Mouse (Mus musculus): ENCODE data around the gene Ripor2. TPM values are rescaled to one million over a fixed set of nuclear protein-coding genes. Genes with fewer than 3 reads are reported as not detected.

Ripor2 gene
- polyA plus RNA-seq, 1 experiment = 2.7 TPM

DNA sequence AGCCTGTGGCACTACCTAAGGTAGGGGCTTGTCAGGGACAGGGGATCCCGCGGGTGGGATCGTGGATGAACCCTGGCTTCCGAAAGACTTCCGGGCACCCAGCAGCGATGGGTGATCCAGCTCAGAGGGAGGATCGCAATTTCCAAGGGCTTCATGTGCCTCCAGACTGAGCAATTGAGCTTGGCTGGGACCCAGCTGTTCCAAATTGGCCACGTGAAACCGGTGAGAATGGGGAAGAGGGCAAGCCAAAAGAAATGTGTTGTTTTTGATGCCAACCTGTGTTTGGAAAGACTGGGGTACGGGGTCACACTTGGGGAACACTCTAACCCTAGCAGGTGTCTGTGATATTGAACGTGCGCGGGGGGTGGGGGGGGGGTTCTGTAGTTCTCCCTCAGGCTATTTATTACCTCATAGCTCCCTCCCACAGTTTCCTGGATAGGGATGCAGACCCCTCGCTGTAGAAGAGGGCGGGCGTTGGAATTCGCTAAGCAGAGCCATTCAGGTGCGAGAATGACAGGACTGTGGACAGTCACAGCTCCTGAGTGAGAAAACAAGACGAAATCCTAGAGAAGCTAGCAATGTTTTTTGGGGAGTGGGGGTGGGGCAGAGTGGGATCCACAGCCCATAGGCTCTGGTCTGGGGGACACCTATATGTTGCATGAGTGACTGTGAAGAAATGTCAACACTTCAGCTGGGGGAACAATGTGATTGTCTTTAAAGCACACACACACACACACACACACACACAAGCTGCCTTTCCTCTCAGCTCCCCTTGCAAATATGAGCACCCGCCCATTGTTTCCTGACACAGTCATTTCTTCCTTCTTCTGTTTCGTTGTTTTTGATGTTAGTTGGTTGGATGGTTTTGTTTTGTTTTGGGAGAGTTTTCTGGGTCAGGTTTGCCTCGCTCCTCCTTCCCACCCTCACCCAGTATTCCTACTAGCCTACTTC lies 57.5 kb downstream of the Ripor2 start:
- DNase-seq (ENCODE audit: low read depth, low spot score) = no peak
- WGBS = 17% methylated on average over 22 of the region's 22 CpGs

DNA sequence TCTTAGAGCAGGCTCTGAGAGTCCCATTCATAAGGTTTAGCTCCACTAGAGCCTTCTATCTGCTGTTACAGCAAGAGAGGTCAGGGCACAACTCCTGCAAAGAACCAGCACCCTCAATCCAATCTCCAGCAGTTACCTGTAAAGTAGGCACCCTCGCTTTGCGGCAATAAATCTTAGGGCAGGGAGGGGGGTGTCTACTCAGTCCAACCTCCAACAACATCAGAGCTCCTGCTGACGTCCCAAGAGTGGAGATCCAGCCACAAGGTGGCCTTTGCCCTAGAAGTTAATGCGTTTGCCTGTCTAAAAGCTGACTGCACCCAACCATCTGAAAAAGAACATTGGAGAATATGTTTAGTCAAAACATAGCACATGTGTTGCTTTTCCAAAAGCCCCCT lies 58.2 kb downstream of the Ripor2 start:
- WGBS = 27% methylated on average over 4 of the region's 4 CpGs
- DNase-seq (ENCODE audit: low read depth, low spot score) = no peak

DNA sequence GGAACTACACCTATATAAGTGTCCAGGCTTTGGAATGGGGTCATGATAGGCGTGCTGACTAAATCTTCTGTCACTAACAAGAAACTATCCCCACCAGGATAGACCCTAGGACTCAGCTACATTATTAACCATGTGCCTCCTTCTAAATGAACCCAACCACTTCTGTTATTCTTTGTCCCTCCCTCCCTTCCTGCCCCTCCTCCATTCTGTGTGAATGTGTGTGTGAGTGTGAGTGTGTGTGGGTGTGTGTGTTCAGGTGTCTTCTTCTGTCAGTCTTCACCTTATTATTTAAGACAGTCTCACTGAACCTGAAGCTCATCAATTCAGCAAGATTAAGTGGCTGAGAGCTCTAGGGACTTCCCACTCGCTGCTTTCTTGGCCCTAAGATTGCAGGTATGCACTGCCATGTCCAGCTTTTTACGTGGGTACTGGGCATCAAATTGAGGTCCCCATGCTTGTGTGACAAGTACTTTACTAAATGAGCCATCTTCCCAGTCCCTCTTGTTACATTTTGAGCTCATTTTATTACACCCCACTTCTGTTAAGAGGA lies 58.9 kb downstream of the Ripor2 start:
- 88% methylated on average over 3 of the region's 3 CpGs for WGBS
- no peak for DNase-seq (ENCODE audit: low read depth, low spot score)

DNA sequence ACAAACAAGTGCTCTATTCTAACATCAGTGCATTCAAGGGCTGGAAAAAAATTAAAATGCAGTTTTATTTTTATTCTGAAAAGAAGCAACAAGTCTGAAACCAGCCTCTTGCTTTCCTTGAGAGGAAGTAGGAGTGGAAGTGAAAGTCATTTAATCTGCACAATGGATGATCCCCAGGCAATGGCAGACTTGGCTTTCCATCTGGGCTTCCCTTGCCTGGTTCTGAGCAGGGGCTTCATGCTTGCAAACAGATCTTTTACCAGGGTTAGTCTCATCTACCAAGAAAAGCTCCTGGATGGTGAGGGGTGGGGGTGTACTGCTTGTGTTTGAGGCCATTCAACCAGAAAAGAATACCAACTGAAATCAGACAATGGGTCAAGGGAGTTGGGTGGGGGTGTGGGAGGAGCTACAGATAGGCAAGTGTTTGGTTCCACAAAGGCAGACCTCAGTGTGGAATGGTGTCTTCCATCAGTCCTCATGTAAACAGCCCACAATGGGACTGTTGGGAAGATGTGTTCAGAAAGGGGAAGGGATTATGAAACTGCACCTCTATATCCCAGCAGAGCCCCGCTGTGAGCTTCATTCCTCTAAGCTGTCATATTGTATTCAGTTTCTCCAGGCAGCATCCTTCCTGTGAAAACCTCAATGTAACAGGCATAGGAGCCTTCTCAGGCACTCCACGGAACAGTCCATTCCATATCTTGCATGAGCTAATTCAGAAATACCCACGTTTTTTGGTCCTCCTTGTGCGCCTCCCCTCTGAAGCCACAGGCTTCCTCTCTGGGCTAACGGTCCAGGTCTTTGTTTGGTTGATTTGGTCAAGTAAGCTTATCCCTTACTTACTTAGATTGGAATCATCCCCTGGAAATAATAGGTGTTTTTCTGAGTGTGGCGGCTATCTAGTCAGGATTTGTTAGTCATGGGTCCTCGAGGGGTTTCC lies 59.8 kb downstream of the Ripor2 start:
- 75% methylated on average over 7 of the region's 7 CpGs for WGBS
- no peak for DNase-seq (ENCODE audit: low read depth, low spot score)

DNA sequence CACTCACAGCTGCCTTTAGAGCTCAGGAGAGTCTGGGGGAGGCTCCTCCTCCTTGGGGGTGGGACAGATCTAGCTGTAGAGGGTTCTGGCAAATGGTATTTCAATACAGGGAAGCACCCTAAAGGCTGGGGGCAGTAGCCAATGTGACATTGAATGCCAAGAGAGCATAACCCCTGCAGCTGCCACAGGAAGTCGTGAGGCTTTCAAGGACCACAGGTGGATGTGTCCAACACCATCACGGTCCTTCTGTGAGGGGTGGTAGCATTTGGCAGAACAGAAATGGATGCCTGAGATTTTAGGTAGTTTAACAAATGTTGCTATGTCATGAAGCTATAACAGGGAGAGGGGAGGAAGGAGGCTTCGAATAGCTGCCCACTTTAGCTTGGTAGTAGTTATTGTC lies 63.2 kb downstream of the Ripor2 start:
- 88% methylated on average over 3 of the region's 3 CpGs for WGBS
- DNase-seq (ENCODE audit: low read depth, low spot score) = no peak

DNA sequence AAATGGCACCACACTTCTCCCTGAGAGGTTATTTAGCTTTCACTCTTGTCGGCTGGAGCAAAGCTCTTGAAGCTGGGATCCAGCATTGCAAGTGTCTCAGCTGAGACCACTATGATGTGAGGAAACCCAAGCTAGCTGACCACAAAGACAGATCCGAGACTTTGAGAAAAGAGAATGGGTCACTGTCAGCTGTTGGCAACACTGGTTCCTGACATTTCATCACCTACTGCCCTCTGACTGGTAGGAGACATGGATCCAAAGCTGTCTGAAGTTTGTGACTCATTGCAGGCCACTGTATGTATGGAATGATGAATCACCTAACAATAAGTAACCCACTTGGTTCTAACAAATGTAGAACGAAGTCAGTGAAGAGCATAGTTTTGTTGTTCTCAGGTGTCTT lies 64.3 kb downstream of the Ripor2 start:
- WGBS = 82% methylated on average over 3 of the region's 3 CpGs
- no peak for DNase-seq (ENCODE audit: low read depth, low spot score)

DNA sequence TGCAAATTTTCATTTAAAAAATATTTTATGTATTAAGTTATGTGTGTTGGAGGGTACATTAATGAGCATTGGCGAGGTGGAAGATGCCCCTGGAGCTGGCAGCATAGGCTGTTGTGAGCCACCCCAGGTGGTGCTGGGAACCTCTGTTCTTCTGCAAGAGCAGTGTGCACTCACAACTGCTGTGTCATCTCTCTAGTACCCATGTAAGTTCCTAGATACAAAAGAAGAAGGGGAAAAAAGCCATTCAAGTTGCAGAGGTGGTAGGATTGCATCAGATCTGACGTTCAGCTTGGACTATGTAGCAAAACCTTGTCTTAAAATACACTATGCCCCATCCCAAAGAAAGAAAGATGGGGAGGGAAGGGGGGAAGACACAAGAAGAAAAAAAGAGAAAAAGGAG lies 65.5 kb downstream of the Ripor2 start:
- WGBS = 76% methylated on average over 2 of the region's 2 CpGs

GRCm38 (mm10) chr13:24648027-24648426 lies 66.0 kb downstream of the Ripor2 start:
- DNase-seq (ENCODE audit: low read depth, low spot score) = no peak
- 81% methylated on average over 5 of the region's 5 CpGs for WGBS

More for the DNA sequence above, 65.5 kb downstream of the Ripor2 start:
- DNase-seq (ENCODE audit: low read depth, low spot score) = no peak

DNA sequence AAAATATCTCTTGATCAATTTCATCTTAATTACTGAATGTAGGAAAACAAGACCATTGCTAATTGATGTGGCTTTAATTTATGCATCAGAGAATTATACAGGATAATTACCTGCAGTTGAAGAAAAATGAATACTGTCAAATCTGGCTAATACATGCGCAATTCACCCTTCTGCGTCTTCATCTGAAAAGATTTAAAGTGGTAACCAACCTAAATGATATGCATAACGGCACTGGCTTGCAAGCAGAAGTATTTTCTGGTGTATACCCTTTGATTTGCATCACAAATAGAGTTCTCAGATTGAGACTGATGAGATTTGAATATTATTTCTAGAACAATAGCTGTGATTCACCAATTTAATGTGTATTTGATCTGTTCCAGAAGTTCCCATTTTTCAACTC lies 66.7 kb downstream of the Ripor2 start:
- DNase-seq (ENCODE audit: low read depth, low spot score) = no peak
- WGBS = 96% methylated on average over 3 of the region's 3 CpGs

DNA sequence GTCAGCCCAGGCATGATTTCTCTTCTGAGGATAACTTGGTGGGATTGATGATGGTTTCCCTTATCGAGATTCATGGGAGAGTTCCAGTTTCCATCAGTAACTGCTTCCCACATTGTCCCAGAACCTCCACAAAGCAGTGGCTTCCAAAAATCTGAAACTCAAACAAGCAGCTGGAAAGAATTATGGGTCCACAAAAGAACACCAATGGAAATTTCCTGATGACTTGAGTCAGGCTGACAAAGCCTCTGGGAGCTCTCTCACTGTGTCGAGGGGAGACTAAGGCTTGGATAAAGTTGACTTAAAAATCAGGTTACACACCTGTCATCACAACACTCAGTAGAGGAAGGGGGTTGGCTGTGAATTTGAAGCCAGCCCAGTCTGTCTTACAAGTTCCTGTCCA lies 67.1 kb downstream of the Ripor2 start:
- no peak for DNase-seq (ENCODE audit: low read depth, low spot score)
- 65% methylated on average over 2 of the region's 2 CpGs for WGBS

DNA sequence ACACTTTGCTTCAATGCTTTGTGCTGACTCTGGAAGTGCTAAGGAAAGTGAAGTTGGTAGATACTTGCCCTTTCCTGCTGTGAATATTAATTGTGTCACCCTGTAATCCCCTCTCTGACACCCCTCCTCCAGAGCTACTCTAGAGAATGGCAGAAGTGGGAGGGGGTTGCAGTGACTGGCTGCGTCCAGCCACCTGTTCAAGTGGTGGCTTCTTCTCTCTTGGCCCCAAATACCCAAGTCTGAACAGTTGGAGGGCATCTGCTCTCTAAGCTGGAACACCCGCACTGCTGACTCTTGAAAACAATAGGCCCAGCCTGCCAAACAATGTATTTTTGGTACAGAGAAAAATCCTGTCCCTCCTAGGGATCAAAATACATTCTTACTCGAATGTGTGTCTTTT lies 69.0 kb downstream of the Ripor2 start:
- WGBS = 85% methylated on average over 3 of the region's 3 CpGs
- DNase-seq (ENCODE audit: low read depth, low spot score) = no peak

- no peak for DNase-seq (ENCODE audit: low read depth, low spot score)
- 51% methylated on average over 12 of the region's 12 CpGs for WGBS
Observed at GRCm38 (mm10) chr13:24654919-24655635, 73.1 kb downstream of the Ripor2 start.

DNA sequence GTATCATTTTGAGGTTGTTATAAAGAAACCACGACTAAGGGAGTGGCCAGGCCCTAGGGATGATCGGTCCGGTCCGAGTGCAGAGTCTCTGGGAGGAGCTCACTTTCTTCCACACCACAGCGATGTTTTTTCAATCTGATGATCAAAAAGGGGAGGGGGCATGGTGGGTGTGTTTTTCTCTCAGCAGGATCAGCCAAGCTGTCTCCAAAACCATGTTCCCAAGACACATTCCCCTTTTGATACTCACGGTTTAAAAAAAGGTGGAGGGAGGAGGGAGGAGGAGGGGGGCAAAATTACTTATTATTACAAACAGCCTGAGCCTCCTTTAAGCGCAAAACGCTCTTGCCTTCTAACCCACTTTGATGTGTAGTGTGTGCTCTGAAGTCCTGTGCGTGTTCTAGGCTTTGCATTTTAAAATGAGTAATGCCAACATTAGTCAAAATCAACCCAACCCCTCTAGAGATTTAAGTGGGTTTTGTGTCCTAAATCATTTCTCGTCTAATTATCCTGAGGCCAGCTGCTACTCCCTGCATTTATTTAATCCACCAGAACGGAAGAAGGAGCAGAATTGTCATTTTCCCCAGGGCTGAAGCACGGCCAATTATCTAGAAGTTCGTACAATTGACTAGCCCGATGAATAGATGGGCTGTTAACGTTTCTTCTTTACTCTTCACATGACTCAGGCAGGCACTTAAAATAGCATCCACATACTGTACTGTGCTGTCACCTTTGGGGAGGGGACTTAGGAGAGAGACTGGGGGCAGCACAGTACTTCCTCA lies 74.9 kb downstream of the Ripor2 start:
- 64% methylated on average over 15 of the region's 15 CpGs for WGBS
- no peak for DNase-seq (ENCODE audit: low read depth, low spot score)

DNA sequence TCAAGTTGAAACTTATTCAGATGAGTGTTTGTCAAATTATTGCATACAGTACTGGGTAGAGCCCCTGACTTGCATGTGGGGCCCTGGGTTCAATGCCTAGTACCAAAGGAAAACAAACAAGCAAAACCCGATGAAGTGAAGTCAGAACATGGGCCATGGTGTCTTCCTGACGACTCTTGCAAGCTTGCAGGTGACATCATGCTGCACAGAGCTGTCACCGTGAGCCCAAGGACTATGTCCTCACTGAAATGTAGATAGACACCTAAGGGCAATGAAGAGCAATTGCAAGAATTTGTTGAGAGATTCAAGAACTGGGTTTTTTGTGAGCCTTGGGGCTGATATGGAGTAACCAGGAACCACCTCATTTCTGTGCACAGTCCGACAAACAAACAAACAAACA lies 84.8 kb downstream of the Ripor2 start:
- DNase-seq (ENCODE audit: low read depth, low spot score) = no peak
- WGBS = 72% methylated on average over 4 of the region's 4 CpGs

DNA sequence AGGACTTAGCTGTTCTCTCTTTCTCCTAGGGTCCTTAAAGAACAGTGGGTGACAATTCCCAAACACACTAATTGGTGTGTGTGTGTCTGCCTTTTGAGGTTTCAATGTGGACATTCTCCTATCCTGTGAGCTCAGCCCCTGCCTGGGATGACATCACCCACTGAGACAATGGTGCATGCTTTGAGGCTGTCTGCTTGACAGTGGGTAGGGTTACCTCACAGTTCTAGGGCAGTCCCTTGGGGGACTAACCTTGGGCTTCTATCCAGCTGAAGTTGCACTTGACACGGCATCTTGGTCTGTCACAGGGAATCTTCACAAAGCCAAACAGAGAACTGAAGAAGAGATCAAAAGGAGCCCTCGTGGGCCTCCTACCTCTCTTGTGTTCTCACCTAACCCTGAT lies 86.6 kb downstream of the Ripor2 start:
- DNase-seq (ENCODE audit: low read depth, low spot score) = no peak
- 56% methylated on average over 2 of the region's 2 CpGs for WGBS

GRCm38 (mm10) chr13:24670676-24671075 lies 88.7 kb downstream of the Ripor2 start:
- WGBS = 79% methylated on average over 2 of the region's 2 CpGs
- DNase-seq (ENCODE audit: low read depth, low spot score) = no peak

DNA sequence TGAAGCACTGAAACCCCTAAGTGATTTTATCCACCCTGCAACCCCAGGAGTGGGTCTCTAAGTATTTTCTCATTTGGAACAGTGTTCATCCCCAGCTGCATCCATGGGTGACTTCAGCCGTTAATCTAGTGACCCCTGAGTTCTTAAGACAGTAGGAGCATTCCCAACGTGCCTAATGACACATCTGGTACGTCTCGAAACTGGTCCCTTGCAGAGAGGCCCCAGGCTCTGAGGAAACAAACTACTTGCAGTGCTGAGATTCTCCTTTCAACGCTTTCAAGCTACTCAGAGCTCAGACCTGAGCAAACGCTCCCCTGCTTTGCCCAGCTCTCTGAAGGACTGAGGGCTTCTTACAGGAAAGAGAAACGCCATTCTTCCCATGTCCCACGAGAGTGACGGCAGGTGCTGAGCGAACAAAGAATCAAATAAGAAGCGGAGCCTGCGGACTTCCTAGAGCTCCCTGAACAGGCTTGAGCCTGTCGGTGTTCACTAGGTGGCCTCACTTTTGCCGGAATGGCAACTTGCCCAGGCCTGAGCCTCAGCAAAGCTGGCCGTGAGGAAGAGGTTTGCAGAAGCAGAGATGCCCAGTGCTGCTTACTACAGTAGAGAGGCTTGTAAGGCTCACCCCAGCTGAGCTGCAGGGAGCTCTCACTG lies 97.2 kb downstream of the Ripor2 start:
- no peak for DNase-seq (ENCODE audit: low read depth, low spot score)
- 52% methylated on average over 15 of the region's 15 CpGs for WGBS

DNA sequence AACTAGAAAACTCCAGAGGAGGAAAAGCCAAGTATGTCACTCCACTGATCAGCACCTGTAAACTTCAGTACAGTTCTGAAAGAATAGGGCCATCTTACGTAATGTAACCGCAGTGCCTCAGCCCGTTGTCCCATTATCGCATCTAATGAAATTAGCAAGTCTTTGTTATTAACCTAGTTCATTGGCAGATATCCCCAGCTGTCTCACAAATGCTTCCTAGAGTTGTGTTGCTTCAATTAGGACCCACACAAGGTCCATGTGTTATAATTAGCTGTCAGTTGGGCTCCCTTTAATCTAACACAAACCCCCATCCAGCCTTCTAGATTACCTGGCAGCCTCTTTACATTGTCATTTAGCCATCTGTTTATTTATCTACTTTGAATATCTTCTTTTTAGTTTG lies 99.0 kb downstream of the Ripor2 start:
- DNase-seq (ENCODE audit: low read depth, low spot score) = no peak
- WGBS = 97% methylated on average over 4 of the region's 4 CpGs

Data from large intestine, adult 2 months (tissue).